24 mouse cellular contexts compared by ENCODE assay signal in genomic region chr13:6236503-6236902, GRCm38 (mm10).
"Had no signal": no experiment of that assay in that cellular context is flagged by ENCODE, and none has a peak within 500 bp of the region (broad histone marks: within the 10 kb centered on the region; RNA-seq: fewer than 3 reads in every experiment).

No protein-coding gene starts in this region.

- H3K4me2 ChIP-seq: heart, embryonic 12.5 days; hindbrain, embryonic 13.5 days; hindbrain, embryonic 15.5 days; kidney, embryonic 15.5 days; limb, embryonic 13.5 days; limb, embryonic 15.5 days had no signal

- DNase-seq: gastrocnemius, adult 2 months; gastrocnemius, postnatal 10 days; gastrocnemius, postnatal 25 days; heart, adult 18-20 months; heart, postnatal 14 days; heart, postnatal 36 days; kidney, adult 11 months; kidney, adult 2 months; kidney, adult 9 months; kidney, postnatal 14 days; kidney, postnatal 36 days; layer of hippocampus, adult 9-11 months; layer of hippocampus, postnatal 36 days; left cerebral cortex, postnatal 4 days had no signal

- H3K27ac ChIP-seq: gastrocnemius, adult 2 months; heart, embryonic 10.5 days; hindbrain, embryonic 13.5 days; hindbrain, embryonic 15.5 days; hindbrain, postnatal 0 days; kidney, embryonic 15.5 days; kidney, postnatal 0 days; limb, embryonic 13.5 days; limb, embryonic 15.5 days had no signal

- H3K9ac ChIP-seq: heart, embryonic 12.5 days; hindbrain, embryonic 13.5 days; hindbrain, embryonic 15.5 days; kidney, embryonic 15.5 days; limb, embryonic 13.5 days; limb, embryonic 15.5 days had no signal

- H3K9me3 ChIP-seq: heart, embryonic 10.5 days; heart, embryonic 12.5 days; hindbrain, embryonic 13.5 days; hindbrain, embryonic 15.5 days; kidney, embryonic 15.5 days; limb, embryonic 13.5 days; limb, embryonic 15.5 days had no signal

- H3K4me1 ChIP-seq: heart, embryonic 10.5 days; heart, embryonic 12.5 days; hindbrain, embryonic 13.5 days; hindbrain, embryonic 15.5 days; kidney, embryonic 15.5 days; limb, embryonic 13.5 days; limb, embryonic 15.5 days had no signal

- H3K4me3 ChIP-seq: gastrocnemius, adult 2 months; heart, embryonic 10.5 days; heart, embryonic 12.5 days; hindbrain, embryonic 13.5 days; hindbrain, embryonic 15.5 days; kidney, embryonic 15.5 days; limb, embryonic 13.5 days; limb, embryonic 15.5 days had no signal

- H3K36me3 ChIP-seq: heart, embryonic 10.5 days; heart, embryonic 12.5 days; hindbrain, embryonic 13.5 days; hindbrain, embryonic 15.5 days; kidney, embryonic 15.5 days; limb, embryonic 13.5 days; limb, embryonic 15.5 days had no signal

- ATAC-seq: hindbrain, postnatal 0 days; intestine, embryonic 16.5 days had no signal

- H3K27me3 ChIP-seq: heart, embryonic 12.5 days; hindbrain, embryonic 13.5 days; hindbrain, embryonic 15.5 days; kidney, embryonic 15.5 days; limb, embryonic 13.5 days; limb, embryonic 15.5 days had no signal
